Mouse (Mus musculus): ENCODE results near the gene Prkcsh. TPM values are rescaled to one million over a fixed set of nuclear protein-coding genes. Genes with fewer than 3 reads are reported as not detected.

The Prkcsh gene
- polyA plus RNA-seq, 1 experiment from 2014 or later, result 121 TPM

Other genes with a start within 250 kb of the Prkcsh start
- 85.5 and 106 TPM in 2 replicates for gene Spc24, start 242.5 kb upstream of the Prkcsh start, polyA plus RNA-seq (2015; fragmentation: Nextera tagmentation; extraction: Ambion mirVana)
- gene Kank2, start 204.1 kb upstream of the Prkcsh start, polyA plus RNA-seq (2015; fragmentation: Nextera tagmentation; extraction: Ambion mirVana), result 9.7 and 9.9 TPM in 2 replicates
- 17.3 and 18.4 TPM in 2 replicates for gene Angptl8, start 167.3 kb upstream of the Prkcsh start, polyA plus RNA-seq (2015; fragmentation: Nextera tagmentation; extraction: Ambion mirVana)
- 23.3 and 24.7 TPM in 2 replicates for gene Dock6, start 150.2 kb upstream of the Prkcsh start, polyA plus RNA-seq (2015; fragmentation: Nextera tagmentation; extraction: Ambion mirVana)
- gene Rab3d, start 84.6 kb upstream of the Prkcsh start, polyA plus RNA-seq (2015; fragmentation: Nextera tagmentation; extraction: Ambion mirVana), result 47.5 and 47.9 TPM in 2 replicates
- 2.6 and 3.5 TPM in 2 replicates for gene Ccdc159, start 75.3 kb upstream of the Prkcsh start, polyA plus RNA-seq (2015; fragmentation: Nextera tagmentation; extraction: Ambion mirVana)
- gene Tmem205, start 75.2 kb upstream of the Prkcsh start, polyA plus RNA-seq (2015; fragmentation: Nextera tagmentation; extraction: Ambion mirVana), result 93.9 and 97.0 TPM in 2 replicates
- gene Plppr2, start 65.8 kb upstream of the Prkcsh start, polyA plus RNA-seq (2015; fragmentation: Nextera tagmentation; extraction: Ambion mirVana), result 5.2 and 6.2 TPM in 2 replicates
- 5.9 and 6.5 TPM in 2 replicates for gene Swsap1, start 47.1 kb upstream of the Prkcsh start, polyA plus RNA-seq (2015; fragmentation: Nextera tagmentation; extraction: Ambion mirVana)
- 4.8 and 6.4 TPM in 2 replicates for gene Epor, start 39.3 kb upstream of the Prkcsh start, polyA plus RNA-seq (2015; fragmentation: Nextera tagmentation; extraction: Ambion mirVana)
- 1.7 and 2.0 TPM in 2 replicates for gene Rgl3, start 13.4 kb upstream of the Prkcsh start, polyA plus RNA-seq (2015; fragmentation: Nextera tagmentation; extraction: Ambion mirVana)
- gene Ccdc151, start 172 bp upstream of the Prkcsh start, polyA plus RNA-seq (2015; fragmentation: Nextera tagmentation; extraction: Ambion mirVana), result 0.28 and 0.54 TPM in 2 replicates
- gene Elavl3, start 49.2 kb downstream of the Prkcsh start, polyA plus RNA-seq (2015; fragmentation: Nextera tagmentation; extraction: Ambion mirVana), result 1.5 and 1.9 TPM in 2 replicates
- gene Gm49318, start 68.5 kb downstream of the Prkcsh start, polyA plus RNA-seq (2015; fragmentation: Nextera tagmentation; extraction: Ambion mirVana), result not detected in 2 replicates
- gene Zfp653, start 68.6 kb downstream of the Prkcsh start, polyA plus RNA-seq (2015; fragmentation: Nextera tagmentation; extraction: Ambion mirVana), result 9.2 and 9.7 TPM in 2 replicates
- 50.8 and 54.2 TPM in 2 replicates for gene Ecsit, start 82.6 kb downstream of the Prkcsh start, polyA plus RNA-seq (2015; fragmentation: Nextera tagmentation; extraction: Ambion mirVana)
- gene Cnn1, start 96.4 kb downstream of the Prkcsh start, polyA plus RNA-seq (2015; fragmentation: Nextera tagmentation; extraction: Ambion mirVana), result 324 and 348 TPM in 2 replicates
- gene Elof1, start 114.4 kb downstream of the Prkcsh start, polyA plus RNA-seq (2015; fragmentation: Nextera tagmentation; extraction: Ambion mirVana), result 134 and 157 TPM in 2 replicates
- gene Acp5, start 132.9 kb downstream of the Prkcsh start, polyA plus RNA-seq (2015; fragmentation: Nextera tagmentation; extraction: Ambion mirVana), result 78.2 and 87.5 TPM in 2 replicates
- gene Pigyl, start 154.0 kb downstream of the Prkcsh start, polyA plus RNA-seq (2015; fragmentation: Nextera tagmentation; extraction: Ambion mirVana), result 93.1 and 94.5 TPM in 2 replicates
- gene Zfp872, start 185.3 kb downstream of the Prkcsh start, polyA plus RNA-seq (2015; fragmentation: Nextera tagmentation; extraction: Ambion mirVana), result 0.58 and 0.65 TPM in 2 replicates
- 19.1 and 21.8 TPM in 2 replicates for gene Zfp809, start 222.9 kb downstream of the Prkcsh start, polyA plus RNA-seq (2015; fragmentation: Nextera tagmentation; extraction: Ambion mirVana)